Mouse (Mus musculus) testis, adult 2 months (tissue): ENCODE measurements around the gene Rhox2f.
"Not testable (repeated sequence)": the region's sequence is repeated elsewhere in the genome, so short reads cannot be mapped to it uniquely, and the experiment has no call there.

Source experiments
- CTCF ChIP-seq: fragments of 200-500 bp; IDR thresholded peaks from 2 replicates; pipeline ENCODE4 v1.5.1; 2012; ENCODE audit warnings: low read depth, mild to moderate bottlenecking, inconsistent platforms, low read length, moderate library complexity; ENCODE audit not compliant: control insufficient read depth, insufficient read depth, insufficient replicate concordance
- POLR2A ChIP-seq: fragments of 200-500 bp; IDR thresholded peaks from 2 replicates; pipeline ENCODE4 v1.6.1; 2012; ENCODE audit warnings: low read depth, mild to moderate bottlenecking, inconsistent platforms, low read length, moderate library complexity; ENCODE audit not compliant: control insufficient read depth

DNA sequence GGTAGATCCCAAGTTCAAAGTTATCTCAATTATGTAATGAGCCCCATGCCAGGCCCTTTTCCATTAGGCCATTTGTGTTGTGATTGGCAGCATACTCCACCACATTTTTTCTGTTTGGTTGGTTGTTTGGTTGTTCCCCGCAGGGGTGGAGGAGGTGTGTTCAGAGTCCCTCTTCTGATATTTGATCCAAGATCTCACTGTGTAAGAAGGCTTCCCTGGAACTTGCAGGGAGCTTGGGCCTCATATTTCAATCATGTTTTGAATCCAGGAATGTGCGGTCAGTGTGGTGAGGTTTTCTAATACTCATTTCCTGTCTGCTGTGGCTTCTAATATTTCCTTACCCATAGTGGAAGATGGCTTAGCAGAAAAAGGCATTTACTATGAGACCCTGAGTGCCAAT, 1.4 kb downstream of the Rhox2f start:
- TF ChIP-seq CTCF, POLR2A: not testable (repeated sequence)
